Mouse (Mus musculus) C2C12 (cell line): ENCODE data around the gene 4930568D16Rik.

ENCODE experiments used
- CEBPB ChIP-seq: IDR thresholded peaks from one replicate; pipeline ENCODE4 v1.6.1; 2011; ENCODE audit warnings: low read depth, mild to moderate bottlenecking, control low read depth, moderate library complexity
- CTCF ChIP-seq: IDR thresholded peaks from one replicate; pipeline ENCODE4 v1.5.1; 2011; ENCODE audit not compliant: control insufficient read depth, insufficient read depth, insufficient read length
- MYOD1 ChIP-seq: IDR thresholded peaks from one replicate; pipeline ENCODE4 v1.6.1; 2011; ENCODE audit warnings: low read depth; ENCODE audit not compliant: control insufficient read depth, insufficient read length

DNA sequence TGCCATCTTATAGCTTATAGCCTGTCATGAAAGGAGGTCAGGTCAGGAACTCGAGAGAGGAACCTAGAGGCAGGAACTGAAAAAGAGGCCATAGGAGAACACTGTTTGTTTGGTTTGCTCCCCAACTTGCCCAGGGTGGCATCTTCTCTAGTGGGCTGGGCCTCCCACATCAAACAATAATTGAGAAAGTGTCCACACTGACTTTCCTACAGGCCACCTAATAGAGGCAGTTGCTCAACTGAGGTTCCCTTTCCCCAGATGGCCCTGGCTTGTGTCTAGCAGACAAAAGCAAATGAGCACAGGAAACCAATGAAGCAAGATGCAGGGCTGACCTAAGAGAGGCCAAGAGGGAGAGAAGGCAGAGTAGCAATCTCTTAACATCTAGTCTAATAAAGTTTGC, 59.4 kb downstream of the 4930568D16Rik start:
- no peak for TF ChIP-seq CTCF
- no peak for TF ChIP-seq MYOD1
- no peak for TF ChIP-seq CEBPB
